Mouse (Mus musculus) forebrain, embryonic 16.5 days (tissue): ENCODE measurements at regions not wholly inside any gene's neighbourhood (a gene's known extent, or its start where the extent isn't known, plus 50 kb on each side); places are given as distances from the start of the nearest gene placed in this dataset.

Source experiments
- ATAC-seq: fragments of 200-750 bp; cut with Nextera tagmentation; 2 replicates; pipeline ENCODE4 v1.8.0; 2017; ENCODE audit warnings: mild to moderate bottlenecking, moderate library complexity
- H3K27ac ChIP-seq: fragments of 300-500 bp; sonication (generic); 2 replicates; pipeline ENCODE4 v1.5.1; 2014; ENCODE audit warnings: low read length, control low read depth
- H3K27me3 ChIP-seq: fragments of 300-500 bp; sonication (generic); replicated peaks from 2 replicates; pipeline ENCODE4 v1.6.1; 2014; ENCODE audit warnings: low read length; ENCODE audit not compliant: control insufficient read depth, insufficient read depth
- H3K36me3 ChIP-seq: fragments of 300-500 bp; sonication (generic); 2 replicates; pipeline ENCODE4 v1.6.1; 2014; ENCODE audit not compliant: control insufficient read depth, insufficient read depth
- H3K4me1 ChIP-seq: fragments of 300-500 bp; sonication (generic); replicated peaks from 2 replicates; pipeline ENCODE4 v1.6.1; 2014; ENCODE audit warnings: low read length; ENCODE audit not compliant: control insufficient read depth, insufficient read depth
- H3K4me2 ChIP-seq: fragments of 300-500 bp; sonication (generic); 2 replicates; pipeline ENCODE4 v1.6.1; 2014; ENCODE audit warnings: mild to moderate bottlenecking, low read length, control low read depth
- H3K4me3 ChIP-seq: fragments of 300-500 bp; sonication (generic); replicated peaks from 2 replicates; pipeline ENCODE4 v1.5.1; 2014; ENCODE audit warnings: mild to moderate bottlenecking, low read length, control low read depth
- H3K9ac ChIP-seq: fragments of 300-500 bp; sonication (generic); replicated peaks from 2 replicates; pipeline ENCODE4 v1.6.1; 2014; ENCODE audit warnings: low read depth, low read length, control low read depth
- H3K9me3 ChIP-seq: fragments of 300-500 bp; sonication (generic); 2 replicates; pipeline ENCODE4 v1.6.1; 2016; ENCODE audit warnings: low read length; ENCODE audit not compliant: control insufficient read depth
- WGBS: fragments of 180-500 bp; shearing (Covaris S2); extraction: QIAGEN DNeasy Blood & Tissue Kit; methylation state at CpG from one replicate; pipeline ENCODE4 v1.1.7; 2014; 5-methylcytosine and 5-hydroxymethylcytosine counted together

DNA sequence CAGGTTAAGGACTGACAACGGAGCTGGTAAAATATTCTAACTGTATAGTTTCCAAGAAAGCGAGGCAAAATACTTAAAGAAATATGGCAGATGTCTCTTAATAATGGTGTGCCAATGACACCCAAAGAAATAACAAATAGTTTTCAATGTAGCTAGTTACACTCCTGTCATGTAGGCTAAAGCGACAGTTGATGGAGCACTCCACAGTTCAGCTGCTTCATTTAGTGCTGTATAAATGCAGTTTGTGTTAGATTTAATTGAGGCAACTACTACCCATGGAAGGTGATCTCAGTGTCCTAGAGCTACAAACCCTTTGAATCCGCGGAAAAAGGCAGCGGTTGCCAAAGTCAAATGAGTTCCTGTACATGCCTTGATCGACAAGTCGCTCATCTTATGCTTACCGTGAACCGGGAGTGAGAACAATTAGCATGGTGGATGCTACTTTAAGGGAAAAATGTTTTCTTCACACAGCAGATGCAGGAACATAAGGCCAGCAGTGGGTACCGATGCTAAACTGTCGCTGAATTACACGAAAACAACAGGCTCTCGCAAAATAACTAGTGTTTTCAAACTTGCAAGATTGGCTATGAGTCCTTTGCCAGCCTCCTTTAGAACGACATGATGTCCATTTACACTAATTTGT, 961.4 kb downstream of the Mat2b start:
- Histone ChIP-seq H3K27ac (no peak overlapping the region; the same call in 1 of the 2 replicates), H3K9ac (no peak overlapping the region), H3K4me1 (peaks cover 5% of the 10 kb centered on the region), H3K36me3 (no peaks in the 10 kb centered on the region), H3K27me3 (no peaks in the 10 kb centered on the region; the same call in 1 of the 2 replicates), H3K9me3 (no peaks in the 10 kb centered on the region), H3K4me3 (no peak overlapping the region), H3K4me2 (peak overlapping the region; percentile 34)
- 56% methylated on average over 15 of the region's 15 CpGs for WGBS
- peak; percentile 95 for ATAC-seq

DNA sequence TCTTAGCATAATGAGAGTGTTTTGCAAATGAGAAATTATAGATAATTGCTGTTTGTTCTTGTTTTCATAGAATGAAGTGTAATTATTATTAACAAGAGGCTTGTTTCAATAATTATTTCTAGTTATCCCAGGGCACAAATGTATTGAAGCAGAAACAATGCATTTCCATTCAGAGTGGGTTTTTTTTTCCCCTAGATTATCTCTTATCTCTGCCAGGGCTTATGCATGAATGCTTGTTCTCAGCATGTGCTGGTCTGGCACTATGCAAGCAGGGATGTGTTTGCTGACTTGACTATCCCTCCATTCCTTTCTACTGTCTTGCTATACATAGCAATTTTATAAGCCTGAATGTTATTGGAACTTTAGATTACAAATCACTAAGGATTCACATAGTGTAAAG, 971.4 kb downstream of the Mat2b start:
- ATAC-seq: peak; percentile 36; the same call in 1 of the 2 replicates
- H3K9ac ChIP-seq: no peak overlapping the region
- H3K4me1 ChIP-seq: no peaks in the 10 kb centered on the region
- H3K4me3 ChIP-seq: no peak overlapping the region
- H3K9me3 ChIP-seq: no peaks in the 10 kb centered on the region
- 0 out of 2 replicates have a peak, but pooled peaks cover 3% of the 10 kb centered on the region for H3K27me3 ChIP-seq
- H3K36me3 ChIP-seq: no peaks in the 10 kb centered on the region
- no peak overlapping the region for H3K27ac ChIP-seq
- H3K4me2 ChIP-seq: no peak overlapping the region

DNA sequence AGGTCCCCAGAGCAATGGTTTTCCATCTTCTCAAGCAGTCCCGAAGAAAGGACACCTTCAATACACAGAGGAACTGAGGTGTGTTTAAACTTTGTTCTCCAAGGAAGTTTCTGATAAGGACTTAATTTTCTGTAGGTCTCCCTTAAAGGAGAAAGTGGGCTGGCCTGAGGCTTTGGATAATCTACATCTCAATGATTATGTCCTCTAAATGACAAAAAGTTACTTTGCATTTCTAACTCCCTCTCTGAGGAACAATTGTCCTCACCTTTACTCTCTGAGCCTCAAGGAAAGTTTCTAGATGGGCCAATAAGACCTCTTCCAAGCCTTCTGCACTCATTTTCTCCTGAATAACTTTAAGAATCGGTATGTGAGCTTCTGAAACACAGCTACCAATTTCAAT, 1016.5 kb downstream of the Mat2b start:
- ATAC-seq: no peak
- no peaks in the 10 kb centered on the region for H3K4me1 ChIP-seq
- 82% methylated on average over 2 of the region's 2 CpGs for WGBS
- H3K9ac ChIP-seq: no peak overlapping the region
- H3K27ac ChIP-seq: no peak overlapping the region
- no peak overlapping the region for H3K4me3 ChIP-seq
- H3K36me3 ChIP-seq: no peaks in the 10 kb centered on the region
- H3K27me3 ChIP-seq: no peaks in the 10 kb centered on the region
- no peak overlapping the region for H3K4me2 ChIP-seq
- H3K9me3 ChIP-seq: no peaks in the 10 kb centered on the region

DNA sequence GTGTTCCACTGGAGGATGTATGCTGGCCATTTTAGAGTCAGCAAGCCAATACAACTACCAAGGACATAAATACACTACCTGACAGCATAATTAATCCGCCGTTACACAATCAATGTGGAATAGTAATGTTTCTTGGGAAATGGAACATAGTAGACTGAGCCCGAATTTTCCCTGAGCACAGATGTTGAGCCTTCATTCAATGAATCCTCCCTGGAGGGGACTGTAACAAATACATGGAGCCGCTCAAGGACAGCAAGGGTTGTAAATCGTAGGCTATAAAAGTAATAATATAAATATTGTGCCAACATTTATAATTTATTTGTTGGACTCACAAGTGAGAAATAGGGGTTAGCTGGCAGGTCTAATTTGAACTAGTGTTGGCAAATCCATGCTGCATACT, 1041.4 kb downstream of the Mat2b start:
- no peak overlapping the region for H3K4me3 ChIP-seq
- H3K9me3 ChIP-seq: no peaks in the 10 kb centered on the region
- WGBS: 90% methylated on average over 5 of the region's 5 CpGs
- H3K9ac ChIP-seq: no peak overlapping the region
- no peak overlapping the region for H3K27ac ChIP-seq
- no peak overlapping the region for H3K4me2 ChIP-seq
- no peaks in the 10 kb centered on the region for H3K4me1 ChIP-seq
- ATAC-seq: no peak
- no peaks in the 10 kb centered on the region for H3K36me3 ChIP-seq
- no peaks in the 10 kb centered on the region for H3K27me3 ChIP-seq

DNA sequence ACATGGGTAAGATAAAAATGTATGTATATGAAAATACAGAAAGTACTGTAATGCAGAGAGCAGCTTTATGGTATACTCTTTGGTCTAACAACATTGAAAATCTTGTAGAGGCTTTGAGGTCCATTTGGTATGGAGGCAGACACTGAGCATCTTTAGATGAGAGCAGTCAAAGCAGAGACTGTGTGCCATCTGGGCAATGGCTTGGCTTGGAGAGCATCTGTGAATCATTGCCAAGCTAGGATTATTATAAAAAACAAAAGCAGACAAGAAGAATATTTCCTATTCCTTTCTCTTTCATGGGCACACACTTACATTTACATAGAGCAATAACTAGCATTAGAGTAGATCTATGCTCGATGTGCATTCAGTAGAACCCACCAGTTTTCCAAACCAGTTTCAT, 1075.6 kb downstream of the Mat2b start:
- H3K36me3 ChIP-seq: no peaks in the 10 kb centered on the region
- no peak overlapping the region for H3K4me3 ChIP-seq
- WGBS: 96% methylated on average over 1 of the region's 1 CpGs
- ATAC-seq: no peak
- no peaks in the 10 kb centered on the region for H3K4me1 ChIP-seq
- no peaks in the 10 kb centered on the region for H3K27me3 ChIP-seq
- H3K9ac ChIP-seq: no peak overlapping the region
- H3K27ac ChIP-seq: no peak overlapping the region
- H3K9me3 ChIP-seq: no peaks in the 10 kb centered on the region
- H3K4me2 ChIP-seq: no peak overlapping the region

DNA sequence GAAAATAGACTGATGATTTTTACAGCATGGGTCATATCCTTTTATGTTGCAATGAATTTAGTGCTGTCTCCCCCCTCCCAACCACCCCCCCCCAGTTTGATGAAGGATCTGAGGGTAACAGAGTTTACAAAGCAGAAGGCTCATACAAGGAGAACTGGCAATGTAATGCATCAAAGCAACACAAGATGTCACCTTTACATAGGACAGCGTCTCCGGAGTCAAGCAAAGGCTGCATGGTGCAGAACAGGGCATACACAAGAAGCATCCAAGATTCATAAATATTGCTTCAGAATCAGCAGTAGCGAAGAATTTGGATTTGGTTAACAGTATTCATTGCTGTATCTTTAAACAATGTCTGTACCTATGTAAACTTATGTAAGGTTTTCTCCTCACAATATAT, 1079.2 kb downstream of the Mat2b start:
- Histone ChIP-seq H3K9me3 (no peaks in the 10 kb centered on the region), H3K36me3 (no peaks in the 10 kb centered on the region), H3K9ac (no peak overlapping the region), H3K27ac (no peak overlapping the region), H3K27me3 (no peaks in the 10 kb centered on the region), H3K4me3 (no peak overlapping the region), H3K4me1 (no peaks in the 10 kb centered on the region), H3K4me2 (no peak overlapping the region)
- 88% methylated on average over 3 of the region's 3 CpGs for WGBS
- no peak for ATAC-seq

DNA sequence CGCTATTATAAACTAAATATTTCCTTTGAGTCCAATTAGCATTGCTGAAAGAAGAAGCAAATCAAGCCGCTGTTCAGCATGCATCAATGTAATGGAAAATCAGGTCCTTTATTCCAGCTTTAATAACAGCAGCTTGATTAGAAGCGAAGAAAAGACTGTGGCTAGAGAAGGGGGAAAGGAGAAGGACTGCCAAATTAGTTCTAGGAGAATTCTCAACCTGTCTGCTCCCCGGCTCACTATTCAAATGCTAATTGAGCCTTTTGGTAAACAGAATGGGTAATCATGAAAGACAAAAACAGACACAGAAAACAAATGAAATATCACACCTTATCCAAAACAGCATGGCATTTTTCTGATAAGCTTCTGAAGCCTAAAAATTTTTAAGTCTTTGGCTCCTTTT, 1098.5 kb downstream of the Mat2b start:
- Histone ChIP-seq H3K4me3 (no peak overlapping the region), H3K27ac (no peak overlapping the region), H3K9ac (no peak overlapping the region), H3K27me3 (no peaks in the 10 kb centered on the region; the same call in 1 of the 2 replicates), H3K4me1 (peaks cover 8% of the 10 kb centered on the region), H3K9me3 (no peaks in the 10 kb centered on the region), H3K4me2 (no peak overlapping the region), H3K36me3 (no peaks in the 10 kb centered on the region)
- under 1% methylated on average over 4 of the region's 4 CpGs for WGBS
- peak; percentile 92 for ATAC-seq

DNA sequence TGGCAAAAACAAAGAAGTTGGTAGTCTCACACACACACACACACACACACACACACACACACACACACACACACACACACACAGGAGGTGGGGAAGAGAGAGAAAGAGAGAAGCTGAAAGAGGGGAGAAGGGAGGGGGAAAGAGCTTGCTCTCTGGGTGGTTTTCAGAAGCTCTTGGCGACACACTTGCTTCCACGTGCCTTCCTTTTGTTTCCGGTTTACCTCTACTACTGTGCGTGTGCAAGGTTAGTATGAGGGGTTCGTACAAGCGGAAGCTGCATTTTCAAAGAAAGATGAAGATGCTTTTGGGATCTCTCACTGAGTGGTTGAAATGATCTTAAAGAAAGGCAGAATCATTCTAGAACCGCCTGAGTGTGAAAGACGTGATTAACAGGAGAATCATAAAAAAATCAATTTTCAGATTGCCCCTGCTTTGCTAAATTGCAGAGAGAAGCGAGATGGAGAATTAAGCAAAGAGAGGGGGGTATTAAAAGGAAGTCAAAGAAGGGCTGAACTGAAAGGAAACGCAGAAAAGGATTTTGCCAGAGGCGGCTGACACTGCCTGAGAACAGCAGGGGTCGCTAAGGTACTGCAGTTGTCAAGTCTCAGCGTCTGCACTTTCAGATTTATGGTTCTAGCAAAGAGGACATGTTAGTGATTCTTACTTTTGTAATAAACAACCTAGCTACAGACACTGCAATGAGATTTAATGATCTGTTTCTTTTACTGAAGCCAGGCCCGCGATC, 1106.2 kb downstream of the Mat2b start:
- Histone ChIP-seq H3K36me3 (no peaks in the 10 kb centered on the region), H3K4me1 (no peaks in the 10 kb centered on the region), H3K4me3 (peak overlapping the region; percentile 25), H3K4me2 (peak overlapping the region; percentile 46), H3K27ac (peak overlapping the region; percentile 54), H3K9me3 (no peaks in the 10 kb centered on the region), H3K9ac (0 out of 2 replicates have a peak overlapping the region, but pooled peaks have one; percentile 31), H3K27me3 (no peaks in the 10 kb centered on the region; the same call in 1 of the 2 replicates)
- peak; percentile 90 for ATAC-seq
- 7% methylated on average over 15 of the region's 15 CpGs for WGBS

DNA sequence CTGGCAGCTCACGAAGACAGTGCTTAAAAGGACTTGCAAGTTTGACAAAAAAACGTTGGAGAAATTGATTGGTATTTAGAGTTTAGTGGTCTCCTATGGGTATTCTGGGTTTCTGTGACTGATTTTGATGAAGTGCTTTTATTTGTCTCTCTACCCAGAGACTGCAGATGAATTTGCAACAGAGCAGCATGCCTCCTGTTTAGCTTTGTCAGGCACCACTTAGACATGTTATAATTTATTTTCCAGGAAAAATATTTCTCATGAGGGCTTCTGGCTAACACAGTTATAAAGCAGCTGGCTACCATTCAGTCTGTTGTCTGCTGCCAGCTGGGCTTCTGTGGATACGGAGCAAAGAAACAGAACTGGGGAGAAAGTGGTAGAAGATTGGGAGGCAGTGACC, 1136.7 kb downstream of the Mat2b start:
- no peaks in the 10 kb centered on the region for H3K4me1 ChIP-seq
- ATAC-seq: no peak
- H3K4me2 ChIP-seq: no peak overlapping the region
- H3K27me3 ChIP-seq: no peaks in the 10 kb centered on the region
- H3K4me3 ChIP-seq: no peak overlapping the region
- no peaks in the 10 kb centered on the region for H3K9me3 ChIP-seq
- WGBS: 41% methylated on average over 3 of the region's 3 CpGs
- no peaks in the 10 kb centered on the region for H3K36me3 ChIP-seq
- H3K9ac ChIP-seq: no peak overlapping the region
- H3K27ac ChIP-seq: no peak overlapping the region
